Mouse (Mus musculus) hindbrain, embryonic 16.5 days (tissue): ENCODE measurements around the gene Osbpl7. TPM values are rescaled to one million over a fixed set of nuclear protein-coding genes. Genes with fewer than 3 reads are reported as not detected.
A peak's percentile ranks its signal among the peaks of the same experiment; 100 is the strongest.

Experiments
- ATAC-seq: fragments of 200-750 bp; cut with Nextera tagmentation; 2 replicates; pipeline ENCODE4 v1.8.0; 2017; ENCODE audit warnings: moderate TSS enrichment, moderate library complexity
- H3K27ac ChIP-seq: fragments of 300-500 bp; sonication (generic); 2 replicates; pipeline ENCODE4 v1.5.1; 2014; ENCODE audit warnings: low read depth, mild to moderate bottlenecking, control low read depth, low read length, moderate library complexity
- H3K27me3 ChIP-seq: fragments of 300-500 bp; sonication (generic); replicated peaks from 2 replicates; pipeline ENCODE4 v1.6.1; 2014; ENCODE audit warnings: low read length; ENCODE audit not compliant: control insufficient read depth, insufficient read depth
- H3K36me3 ChIP-seq: fragments of 300-500 bp; sonication (generic); 2 replicates; pipeline ENCODE4 v1.6.1; 2014; ENCODE audit warnings: mild to moderate bottlenecking, low read length, moderate library complexity, mixed read lengths; ENCODE audit not compliant: control insufficient read depth, insufficient read depth
- H3K4me1 ChIP-seq: fragments of 300-500 bp; sonication (generic); 2 replicates; pipeline ENCODE4 v1.6.1; 2014; ENCODE audit warnings: low read depth, low read length; ENCODE audit not compliant: control insufficient read depth, insufficient read depth
- H3K4me2 ChIP-seq: fragments of 300-500 bp; sonication (generic); 2 replicates; pipeline ENCODE4 v1.6.1; 2014; ENCODE audit warnings: mild to moderate bottlenecking, low read length, control low read depth, moderate library complexity
- H3K4me3 ChIP-seq: fragments of 300-500 bp; sonication (generic); 2 replicates; pipeline ENCODE4 v1.5.1; 2014; ENCODE audit warnings: mild to moderate bottlenecking, low read length, control low read depth, moderate library complexity
- H3K9ac ChIP-seq: fragments of 300-500 bp; sonication (generic); 2 replicates; pipeline ENCODE4 v1.6.1; 2014; ENCODE audit warnings: low read depth, mild to moderate bottlenecking, control low read depth, low read length, moderate library complexity
- H3K9me3 ChIP-seq: fragments of 300-500 bp; sonication (generic); 2 replicates; pipeline ENCODE4 v1.6.1; 2014; ENCODE audit warnings: mild to moderate bottlenecking, low read length, moderate library complexity; ENCODE audit not compliant: control insufficient read depth
- WGBS: fragments of 180-500 bp; shearing (Covaris S2); extraction: QIAGEN DNeasy Blood & Tissue Kit; methylation state at CpG from one replicate; pipeline ENCODE4 v1.1.7; 2014; 5-methylcytosine and 5-hydroxymethylcytosine counted together
- polyA plus RNA-seq: library from polyadenylated mRNA; unstranded; fragments of >200 nt; fragmentation: Nextera tagmentation; extraction: Ambion mirVana; gene quantifications from 2 replicates; pipeline ENCODE4 v1.2.1, GENCODE M21; 2015

The Osbpl7 gene
- polyA plus RNA-seq: 12.5 and 12.9 TPM in 2 replicates

- H3K9ac ChIP-seq: peak within 1 kb of the TSS; percentile 88
- peak within 1 kb of the TSS; percentile 82 for H3K4me2 ChIP-seq
- peak; percentile 92 for ATAC-seq
- H3K4me1 ChIP-seq: peaks cover 20% of the 10 kb centered on the region
- peak within 1 kb of the TSS; percentile 71 for H3K4me3 ChIP-seq
- peaks cover 12% of the 10 kb centered on the region for H3K36me3 ChIP-seq
- H3K27me3 ChIP-seq: no peaks in the 10 kb centered on the region
- H3K9me3 ChIP-seq: no peaks in the 10 kb centered on the region
- peak within 1 kb of the TSS; percentile 78 for H3K27ac ChIP-seq
- 5% methylated on average over 18 of the region's 18 CpGs for WGBS
Measured at GRCm38 (mm10) chr11:97050216-97050943, at the start of gene Osbpl7. TSS of gene Osbpl7 (plus strand) at chr11:97050628.

DNA sequence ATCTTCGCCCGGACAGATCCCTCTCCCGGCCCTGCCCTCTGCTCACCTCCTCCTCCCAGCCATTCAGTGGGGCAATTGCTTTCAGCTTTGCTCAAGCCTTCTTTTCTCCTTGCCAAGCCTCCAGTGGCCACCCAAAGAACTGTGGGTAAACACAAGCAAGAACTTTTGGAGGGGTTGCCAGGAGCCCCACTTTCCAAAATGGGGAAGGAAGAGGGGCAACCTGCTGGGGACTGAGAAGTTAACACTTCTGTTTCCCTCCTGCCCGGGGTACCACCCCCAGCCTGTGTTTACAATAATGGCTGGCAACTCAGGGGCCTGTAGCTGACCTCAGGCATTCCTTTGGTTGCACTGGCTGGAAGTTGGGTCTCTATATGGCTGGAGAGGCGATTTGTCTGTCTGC, 47.3 kb upstream of the Osbpl7 start:
- Histone ChIP-seq H3K4me3 (no peak overlapping the region), H3K36me3 (no peaks in the 10 kb centered on the region), H3K9me3 (no peaks in the 10 kb centered on the region), H3K27me3 (no peaks in the 10 kb centered on the region; the same call in 1 of the 2 replicates), H3K9ac (no peak overlapping the region), H3K27ac (no peak overlapping the region), H3K4me1 (no peaks in the 10 kb centered on the region), H3K4me2 (no peak overlapping the region)
- WGBS: 36% methylated on average over 5 of the region's 5 CpGs
- ATAC-seq: no peak

GRCm38 (mm10) chr11:97007093-97007794, 43.2 kb upstream of the Osbpl7 start:
- ATAC-seq: no peak
- WGBS: 77% methylated on average over 9 of the region's 9 CpGs

GRCm38 (mm10) chr11:97009198-97009790, 41.1 kb upstream of the Osbpl7 start:
- no peaks in the 10 kb centered on the region for H3K9me3 ChIP-seq
- no peak overlapping the region for H3K4me2 ChIP-seq
- H3K4me3 ChIP-seq: no peak overlapping the region
- H3K36me3 ChIP-seq: no peaks in the 10 kb centered on the region
- 59% methylated on average over 8 of the region's 8 CpGs for WGBS
- H3K4me1 ChIP-seq: no peaks in the 10 kb centered on the region
- no peak overlapping the region for H3K9ac ChIP-seq
- H3K27ac ChIP-seq: no peak overlapping the region
- ATAC-seq: no peak
- peaks cover 7% of the 10 kb centered on the region for H3K27me3 ChIP-seq

More at GRCm38 (mm10) chr11:97007093-97007794, 43.2 kb upstream of the Osbpl7 start:
- no peaks in the 10 kb centered on the region; the same call in none of the 2 replicates for H3K27me3 ChIP-seq
- H3K4me3 ChIP-seq: no peak overlapping the region
- no peak overlapping the region for H3K27ac ChIP-seq
- H3K9me3 ChIP-seq: no peaks in the 10 kb centered on the region
- H3K36me3 ChIP-seq: no peaks in the 10 kb centered on the region
- no peak overlapping the region for H3K4me2 ChIP-seq
- H3K4me1 ChIP-seq: no peaks in the 10 kb centered on the region
- no peak overlapping the region for H3K9ac ChIP-seq

GRCm38 (mm10) chr11:97013121-97013670, 37.2 kb upstream of the Osbpl7 start, which contains the start of gene Sp6:
TSS of gene Sp6 (plus strand) at chr11:97013394.
- WGBS: 34% methylated on average over 8 of the region's 8 CpGs

GRCm38 (mm10) chr11:97017696-97018582, 32.5 kb upstream of the Osbpl7 start:
- peaks cover 72% of the 10 kb centered on the region for H3K27me3 ChIP-seq
- no peak overlapping the region for H3K27ac ChIP-seq
- H3K4me2 ChIP-seq: peak overlapping the region; percentile 57
- no peaks in the 10 kb centered on the region for H3K9me3 ChIP-seq
- H3K36me3 ChIP-seq: no peaks in the 10 kb centered on the region
- no peak overlapping the region for H3K9ac ChIP-seq
- H3K4me1 ChIP-seq: peaks cover 20% of the 10 kb centered on the region
- no peak for ATAC-seq
- under 1% methylated on average over 36 of the region's 36 CpGs for WGBS
- H3K4me3 ChIP-seq: peak overlapping the region; percentile 39

More at GRCm38 (mm10) chr11:97013121-97013670, 37.2 kb upstream of the Osbpl7 start, which contains the start of gene Sp6:
- Histone ChIP-seq H3K9ac (no peak within 1 kb of the TSS), H3K4me2 (no peak within 1 kb of the TSS), H3K4me3 (no peak within 1 kb of the TSS), H3K27me3 (peaks cover 30% of the 10 kb centered on the region), H3K27ac (no peak within 1 kb of the TSS), H3K4me1 (no peaks in the 10 kb centered on the region; the same call in 1 of the 2 replicates), H3K36me3 (no peaks in the 10 kb centered on the region), H3K9me3 (no peaks in the 10 kb centered on the region)
- no peak for ATAC-seq

- 1% methylated on average over 55 of the region's 68 CpGs for WGBS
- Histone ChIP-seq H3K9me3 (no peaks in the 10 kb centered on the region), H3K27me3 (peaks cover 79% of the 10 kb centered on the region), H3K27ac (no peak overlapping the region), H3K4me2 (peak overlapping the region; percentile 57), H3K36me3 (no peaks in the 10 kb centered on the region), H3K4me1 (peaks cover 20% of the 10 kb centered on the region), H3K4me3 (peak overlapping the region; percentile 39), H3K9ac (peak overlapping the region; percentile 48)
- no peak for ATAC-seq
Measured at GRCm38 (mm10) chr11:97018583-97019344, 31.7 kb upstream of the Osbpl7 start.

DNA sequence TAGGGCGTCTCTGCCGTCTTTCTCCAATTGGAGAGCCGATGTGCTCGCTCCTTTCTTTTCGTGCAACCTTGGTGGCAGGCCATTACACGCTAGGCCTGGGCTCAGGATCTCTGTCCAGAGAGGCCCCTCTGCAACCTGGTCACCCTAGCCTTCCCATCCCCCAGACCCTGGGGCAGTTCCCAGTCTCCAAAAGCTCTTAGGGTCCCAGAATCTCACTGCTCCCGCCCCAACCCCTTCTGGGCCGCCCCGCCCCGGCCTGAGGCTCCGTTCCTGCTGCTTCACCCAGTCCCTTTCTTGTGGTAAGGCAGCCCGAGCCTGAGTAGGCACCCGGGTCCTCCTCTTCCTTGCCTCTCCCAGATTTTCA, 31.1 kb upstream of the Osbpl7 start:
- Histone ChIP-seq H3K4me2 (no peak overlapping the region), H3K9me3 (no peaks in the 10 kb centered on the region), H3K27ac (no peak overlapping the region), H3K9ac (no peak overlapping the region), H3K36me3 (no peaks in the 10 kb centered on the region), H3K27me3 (peaks cover 79% of the 10 kb centered on the region), H3K4me3 (peak overlapping the region; percentile 39), H3K4me1 (peaks cover 20% of the 10 kb centered on the region)
- 3% methylated on average over 13 of the region's 13 CpGs for WGBS
- ATAC-seq: no peak
